In genomic region chr6:142814495-142814921, GRCm38 (mm10) we compare ENCODE assay signal across 9 mouse cellular contexts. TPM values are rescaled to one million over a fixed set of nuclear protein-coding genes. Genes with fewer than 3 reads are reported as not detected.
DNase-seq lines count a peak whose midpoint lies in the region; ATAC-seq and TF ChIP-seq lines count a peak whose summit lies in the region.
"Had no signal": no experiment of that assay in that cellular context is flagged by ENCODE, and none has a peak within 500 bp of the region (broad histone marks: within the 10 kb centered on the region; RNA-seq: fewer than 3 reads in every experiment).

No protein-coding gene starts in this region.

- DNase-seq in CD4-positive, CD25-positive, alpha-beta regulatory T cell, adult 2 months (ENCODE audit: low read depth, low spot score) = peak; percentile 92
- peak; percentile 96 for DNase-seq in brain, embryonic 14.5 days (ENCODE audit: low read depth)
- peak; percentile 85 for DNase-seq in liver
- peak; percentile 39 to 66 for DNase-seq in spleen, postnatal 36 days (ENCODE audit: low spot score in 2 of 2)

- ATAC-seq in erythroblast, adult 5-6 weeks (replicated peaks; ENCODE audit: low FRiP score, poor library complexity, severe bottlenecking) = peak; percentile 71
- no peak for ATAC-seq in heart, embryonic 12.5 days (ENCODE audit: insufficient number of reproducible peaks, low FRiP score)
- ATAC-seq in kidney, embryonic 16.5 days (ENCODE audit: low FRiP score, low TSS enrichment) = peak; percentile 77
- peak; percentile 61; the same call in 1 of the 2 replicates for ATAC-seq in monocyte, adult 5-6 weeks (replicated peaks; ENCODE audit: insufficient number of reproducible peaks, low FRiP score, low TSS enrichment, poor library complexity, severe bottlenecking)

- H3K9ac ChIP-seq in heart, embryonic 12.5 days = peak overlapping the region; percentile 57; the same call in 1 of the 2 replicates
- peak overlapping the region; percentile 68 for H3K9ac ChIP-seq in kidney, embryonic 16.5 days (replicated peaks; ENCODE audit: low read length)

- H3K27ac ChIP-seq in heart, embryonic 12.5 days (ENCODE audit: poor library complexity, severe bottlenecking) = no peak overlapping the region
- H3K27ac ChIP-seq in kidney, embryonic 16.5 days (ENCODE audit: low read length) = no peak overlapping the region
- H3K27ac ChIP-seq: macrophage had no signal

- no peaks in the 10 kb centered on the region for H3K9me3 ChIP-seq in heart, embryonic 12.5 days (replicated peaks)
- no peaks in the 10 kb centered on the region for H3K9me3 ChIP-seq in kidney, embryonic 16.5 days (ENCODE audit: low read length)

- 3% methylated on average over 15 of the region's 15 CpGs for WGBS in heart, embryonic 12.5 days
- 3% methylated on average over 15 of the region's 15 CpGs for WGBS in kidney, embryonic 16.5 days

- no peak for TF ChIP-seq POLR2A in brain, embryonic 14.5 days (IDR thresholded peaks at IDR 0.05; ENCODE audit: borderline replicate concordance, extremely low read depth, insufficient read depth, insufficient read length, poor library complexity, severe bottlenecking)

- peak; percentile 79; the same call in 1 of the 2 replicates for TF ChIP-seq CTCF in brain, embryonic 14.5 days (IDR thresholded peaks at IDR 0.05; ENCODE audit: borderline replicate concordance, extremely low read depth, insufficient read depth, insufficient read length)

- peak overlapping the region; percentile 76 for H3K4me2 ChIP-seq in heart, embryonic 12.5 days
- H3K4me2 ChIP-seq in kidney, embryonic 16.5 days (replicated peaks; ENCODE audit: low read depth, low read length) = peak overlapping the region; percentile 63

- peaks cover under 1% of the 10 kb centered on the region for H3K4me1 ChIP-seq in heart, embryonic 12.5 days (replicated peaks)
- H3K4me1 ChIP-seq in kidney, embryonic 16.5 days (ENCODE audit: insufficient read depth, low read length) = no peaks in the 10 kb centered on the region

- H3K4me3 ChIP-seq in heart, embryonic 12.5 days = peak overlapping the region; percentile 48
- H3K4me3 ChIP-seq in kidney, embryonic 16.5 days (ENCODE audit: low read length) = peak overlapping the region; percentile 47

- no peaks in the 10 kb centered on the region for H3K27me3 ChIP-seq in heart, embryonic 12.5 days (replicated peaks)
- no peaks in the 10 kb centered on the region; the same call in 1 of the 2 replicates for H3K27me3 ChIP-seq in kidney, embryonic 16.5 days (ENCODE audit: insufficient read depth, low read length)

- no peaks in the 10 kb centered on the region for H3K36me3 ChIP-seq in heart, embryonic 12.5 days
- H3K36me3 ChIP-seq in kidney, embryonic 16.5 days (ENCODE audit: insufficient read depth, low read length) = no peaks in the 10 kb centered on the region

RNA-seq across cellular contexts. Expression of gene Sult6b2, which starts 10.2 kb away (rescaled TPM):
- polyA plus RNA-seq in brain, embryonic 14.5 days (2012; rRNA removed) = 0.15 and 0.25 TPM in 2 replicates
- not detected in 2 replicates for total RNA-seq in erythroblast, adult 5-6 weeks (2015; ENCODE audit: low replicate concordance)
- 0.42 TPM in 1 of 2 replicates, not detected in the other for total RNA-seq in erythroblast, adult 5-6 weeks (2017; ENCODE audit: low replicate concordance)
- 0.08 and 0.21 TPM in 2 replicates for polyA plus RNA-seq in heart, embryonic 12.5 days (2016; fragmentation: Nextera tagmentation; extraction: Ambion mirVana)
- polyA plus RNA-seq in kidney, embryonic 16.5 days (2015; fragmentation: Nextera tagmentation; extraction: Ambion mirVana) = not detected in 2 replicates
- total RNA-seq in monocyte, adult 5-6 weeks (2017) = not detected in 3 replicates
- polyA plus RNA-seq: macrophage had no signal

RNA-seq across cellular contexts. Expression of gene Cmas, which starts 58.0 kb away (rescaled TPM):
- polyA plus RNA-seq in brain, embryonic 14.5 days (2012; rRNA removed) = 98.2 and 115 TPM in 2 replicates
- 639 and 701 TPM in 2 replicates for total RNA-seq in erythroblast, adult 5-6 weeks (2015; ENCODE audit: low replicate concordance)
- total RNA-seq in erythroblast, adult 5-6 weeks (2017; ENCODE audit: low replicate concordance) = 721 and 946 TPM in 2 replicates
- 126 and 127 TPM in 2 replicates for polyA plus RNA-seq in heart, embryonic 12.5 days (2016; fragmentation: Nextera tagmentation; extraction: Ambion mirVana)
- 67.2 and 72.8 TPM in 2 replicates for polyA plus RNA-seq in kidney, embryonic 16.5 days (2015; fragmentation: Nextera tagmentation; extraction: Ambion mirVana)
- total RNA-seq in monocyte, adult 5-6 weeks (2017) = 92.6 to 119 TPM (median 117 TPM) in 3 replicates
